Mouse (Mus musculus) granulocyte monocyte progenitor cell, adult 5-6 weeks (primary cell): ENCODE results near the gene Pard3b. TPM values are rescaled to one million over a fixed set of nuclear protein-coding genes. Genes with fewer than 3 reads are reported as not detected.

Experiments used
- ATAC-seq: replicated peaks from 2 replicates; pipeline ENCODE4 v1.8.0; 2016; ENCODE audit warnings: mild to moderate bottlenecking, moderate TSS enrichment, inconsistent platforms; ENCODE audit not compliant: poor library complexity, severe bottlenecking
- total RNA-seq, 2 experiments: library from RNA; stranded (forward) in 1 of 2; stranded (reverse) in 1 of 2; fragments of 200-712, 200-1000 nt in 1 of 2; fragments of >200 nt in 1 of 2; fragmentation: Nextera tagmentation in 1 of 2; gene quantifications; 2 replicates each; pipeline ENCODE4 v1.2.3; 2014 to 2017

The Pard3b gene
- total RNA-seq, 2 experiments from 2014 or later = 2.0 to 5.7 TPM

- ATAC-seq = no peak
These were observed 577.2 kb downstream of the Pard3b start for GRCm38 (mm10) chr1:62215842-62216241.

GRCm38 (mm10) chr1:62216568-62216967 lies 577.9 kb downstream of the Pard3b start:
- no peak for ATAC-seq

- ATAC-seq = peak; percentile 100
These were observed 590.5 kb downstream of the Pard3b start for GRCm38 (mm10) chr1:62229129-62229528.

GRCm38 (mm10) chr1:62234039-62234438 lies 595.4 kb downstream of the Pard3b start:
- ATAC-seq = no peak

GRCm38 (mm10) chr1:62235121-62235520 lies 596.5 kb downstream of the Pard3b start:
- ATAC-seq = no peak

GRCm38 (mm10) chr1:62244191-62244984 lies 605.8 kb downstream of the Pard3b start:
- ATAC-seq = peak; percentile 55

GRCm38 (mm10) chr1:62252432-62252831 lies 613.8 kb downstream of the Pard3b start:
- no peak for ATAC-seq

- ATAC-seq = no peak
These were observed 615.7 kb downstream of the Pard3b start for GRCm38 (mm10) chr1:62254316-62254715.

GRCm38 (mm10) chr1:62254888-62255287 lies 616.3 kb downstream of the Pard3b start:
- no peak for ATAC-seq

GRCm38 (mm10) chr1:62276466-62276865 lies 637.8 kb downstream of the Pard3b start:
- no peak for ATAC-seq

- no peak for ATAC-seq
These were observed 640.0 kb downstream of the Pard3b start for GRCm38 (mm10) chr1:62278586-62278985.

- no peak for ATAC-seq
These were observed 642.0 kb downstream of the Pard3b start for GRCm38 (mm10) chr1:62280586-62280985.

GRCm38 (mm10) chr1:62282835-62283234 lies 644.2 kb downstream of the Pard3b start:
- ATAC-seq = peak; percentile 61

- ATAC-seq = peak; percentile 98
These were observed 645.0 kb downstream of the Pard3b start for GRCm38 (mm10) chr1:62283624-62284023.

GRCm38 (mm10) chr1:62309376-62309775 lies 670.8 kb downstream of the Pard3b start:
- ATAC-seq = no peak

GRCm38 (mm10) chr1:62325237-62325636 lies 686.6 kb downstream of the Pard3b start:
- no peak for ATAC-seq

GRCm38 (mm10) chr1:62327743-62328142 lies 689.1 kb downstream of the Pard3b start:
- no peak for ATAC-seq

GRCm38 (mm10) chr1:62328808-62329207 lies 690.2 kb downstream of the Pard3b start:
- ATAC-seq = no peak

- ATAC-seq = no peak
These were observed 694.4 kb downstream of the Pard3b start for GRCm38 (mm10) chr1:62333016-62333415.

- ATAC-seq = no peak
These were observed 695.6 kb downstream of the Pard3b start for GRCm38 (mm10) chr1:62334196-62334595.

- ATAC-seq = no peak
These were observed 701.6 kb downstream of the Pard3b start for GRCm38 (mm10) chr1:62340261-62340660.

GRCm38 (mm10) chr1:62344286-62344685 lies 705.7 kb downstream of the Pard3b start:
- ATAC-seq = no peak
